ENCODE assay signal across 8 mouse cellular contexts in the genomic region with DNA sequence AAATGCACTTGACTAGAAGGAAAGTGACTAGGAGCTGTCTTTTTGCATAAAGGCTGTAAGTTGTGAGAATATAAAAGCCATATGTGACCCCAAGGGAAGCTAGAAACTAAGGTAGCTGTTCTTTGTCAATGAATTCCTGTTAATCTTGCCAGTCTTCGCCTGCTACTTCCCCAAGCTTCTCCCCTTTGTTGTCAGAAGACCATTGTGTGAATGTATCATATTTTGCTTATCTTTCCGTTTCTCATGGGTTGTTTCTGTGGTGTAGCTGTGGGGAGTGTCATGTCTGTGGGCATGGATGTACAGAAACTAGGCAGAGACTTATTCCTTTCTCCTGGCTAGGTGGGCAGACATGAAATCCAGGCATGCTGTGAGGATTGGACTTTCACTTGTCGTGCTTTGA. TPM values are rescaled to one million over a fixed set of nuclear protein-coding genes. Genes with fewer than 3 reads are reported as not detected.
DNase-seq lines count a peak whose midpoint lies in the region; ATAC-seq and TF ChIP-seq lines count a peak whose summit lies in the region.

No protein-coding gene starts in this region.

- H3K9ac ChIP-seq in heart, embryonic 12.5 days: no peak overlapping the region
- H3K9ac ChIP-seq in MEL (ENCODE audit: control insufficient read depth, low read depth, low read length, poor library complexity, severe bottlenecking): peak overlapping the region; percentile 73
- H3K9ac ChIP-seq in liver, postnatal 0 days (replicated peaks): no peak overlapping the region

- intact Hi-C loops in gastrocnemius, postnatal 36 days (cut with DNase I): loop anchor here (10.0 kb wide), 1 partner anchor 277 kb away; no protein-coding TSS in a partner anchor

- TF ChIP-seq RAD21 in MEL (IDR thresholded peaks at IDR 0.05; ENCODE audit: low read depth, low read length): no peak

- H3K4me2 ChIP-seq in heart, embryonic 12.5 days: peak overlapping the region; percentile 71
- peak overlapping the region; percentile 81 for H3K4me2 ChIP-seq in liver, postnatal 0 days (ENCODE audit: low read depth, low read length)

- DNase-seq in heart, adult 9 months (ENCODE audit: low spot score in 2 of 2): no peak
- DNase-seq in MEL (ENCODE audit: low read depth, low spot score): peak; percentile 73
- no peak for DNase-seq in hindbrain, embryonic 10.5 days (ENCODE audit: low spot score)
- no peak for DNase-seq in liver, postnatal 0 days
- no peak for DNase-seq in right cerebral cortex, postnatal 25 days
- no peak for DNase-seq in gastrocnemius, postnatal 36 days
- DNase-seq in cerebellum, adult 11 months: no peak

- TF ChIP-seq EP300 in MEL (IDR thresholded peaks at IDR 0.05; ENCODE audit: low read depth in 1 of 2, low read length in 2 of 2): peak; percentile 29 to 66; a peak in 3 of 4 replicates
- TF ChIP-seq EP300 in liver, postnatal 0 days (IDR thresholded peaks at IDR 0.05; ENCODE audit: low read depth): no peak

- no peak for TF ChIP-seq CTCF in MEL (IDR thresholded peaks at IDR 0.05 in 2 of 3, conservative IDR thresholded peaks at IDR 0.05 in 1 of 3; ENCODE audit: control insufficient read depth in 1 of 3, insufficient read depth in 1 of 3, low read depth in 2 of 3, low read length in 3 of 3, poor library complexity in 1 of 3, severe bottlenecking in 1 of 3)
- TF ChIP-seq CTCF in liver, postnatal 0 days (IDR thresholded peaks at IDR 0.05; ENCODE audit: low read depth): no peak

- H3K36me3 ChIP-seq in heart, embryonic 12.5 days: peaks cover 12% of the 10 kb centered on the region
- peaks cover 5 to 27% of the 10 kb centered on the region in 2 experiments; a peak in 3 of 4 replicates for H3K36me3 ChIP-seq in MEL (ENCODE audit: control insufficient read depth in 1 of 2, insufficient read depth in 2 of 2, low read length in 2 of 2)
- H3K36me3 ChIP-seq in hindbrain, embryonic 10.5 days: peaks cover 24% of the 10 kb centered on the region
- H3K36me3 ChIP-seq in liver, postnatal 0 days (replicated peaks; ENCODE audit: insufficient read depth, low read length): peaks cover 11% of the 10 kb centered on the region; the same call in 1 of the 2 replicates

- H3K4me3 ChIP-seq in heart, embryonic 12.5 days: no peak overlapping the region
- peak overlapping the region in 1 of 2 experiments; percentile 67; a peak in 2 of 4 replicates for H3K4me3 ChIP-seq in MEL (ENCODE audit: control insufficient read depth in 1 of 2, insufficient read depth in 1 of 2, low read depth in 2 of 2, low read length in 2 of 2)
- H3K4me3 ChIP-seq in hindbrain, embryonic 10.5 days: peak overlapping the region; percentile 87
- no peak overlapping the region for H3K4me3 ChIP-seq in liver, postnatal 0 days (ENCODE audit: low read depth, low read length)

- peaks cover 15% of the 10 kb centered on the region for H3K4me1 ChIP-seq in heart, embryonic 12.5 days (replicated peaks)
- peaks cover 10 to 20% of the 10 kb centered on the region in 2 experiments for H3K4me1 ChIP-seq in MEL (ENCODE audit: control insufficient read depth in 1 of 2, insufficient read depth in 2 of 2, low read length in 2 of 2)
- peaks cover 21% of the 10 kb centered on the region for H3K4me1 ChIP-seq in hindbrain, embryonic 10.5 days (replicated peaks)
- H3K4me1 ChIP-seq in liver, postnatal 0 days (ENCODE audit: insufficient read depth): peaks cover 16% of the 10 kb centered on the region

- no peak overlapping the region for H3K27ac ChIP-seq in heart, embryonic 12.5 days (ENCODE audit: poor library complexity, severe bottlenecking)
- H3K27ac ChIP-seq in MEL (ENCODE audit: control insufficient read depth, low read depth, low read length): peak overlapping the region; percentile 72
- peak overlapping the region; percentile 92; the same call in 1 of the 2 replicates for H3K27ac ChIP-seq in hindbrain, embryonic 10.5 days
- peak overlapping the region; percentile 67; the same call in 1 of the 2 replicates for H3K27ac ChIP-seq in liver, postnatal 0 days (ENCODE audit: low read depth)

- H3K79me2 ChIP-seq in MEL (ENCODE audit: control insufficient read depth, insufficient read depth, low read length, poor library complexity): peaks cover 6% of the 10 kb centered on the region

- TF ChIP-seq POLR2A in MEL (IDR thresholded peaks at IDR 0.05; ENCODE audit: control insufficient read depth in 1 of 2, insufficient read depth in 1 of 2, low read depth in 1 of 2, low read length in 2 of 2, poor library complexity in 1 of 2): no peak

- no peaks in the 10 kb centered on the region for H3K9me3 ChIP-seq in heart, embryonic 12.5 days (replicated peaks)
- no peaks in the 10 kb centered on the region for H3K9me3 ChIP-seq in MEL (replicated peaks; ENCODE audit: insufficient read depth, low read length)
- no peaks in the 10 kb centered on the region for H3K9me3 ChIP-seq in hindbrain, embryonic 10.5 days
- H3K9me3 ChIP-seq in liver, postnatal 0 days (ENCODE audit: low read length): no peaks in the 10 kb centered on the region

- no peaks in the 10 kb centered on the region for H3K27me3 ChIP-seq in heart, embryonic 12.5 days (replicated peaks)
- no peaks in the 10 kb centered on the region for H3K27me3 ChIP-seq in MEL (ENCODE audit: control insufficient read depth in 1 of 2, insufficient read depth in 2 of 2, low read length in 2 of 2)
- no peaks in the 10 kb centered on the region for H3K27me3 ChIP-seq in hindbrain, embryonic 10.5 days (ENCODE audit: insufficient read depth, poor library complexity, severe bottlenecking)
- H3K27me3 ChIP-seq in liver, postnatal 0 days (ENCODE audit: insufficient read depth, low read length): no peaks in the 10 kb centered on the region

- no peak for ATAC-seq in heart, embryonic 12.5 days (ENCODE audit: insufficient number of reproducible peaks, low FRiP score)
- ATAC-seq in liver, postnatal 0 days: no peak

- 81% methylated on average over 3 of the region's 3 CpGs for WGBS in heart, embryonic 12.5 days
- 88% methylated on average over 3 of the region's 3 CpGs for WGBS in hindbrain, embryonic 10.5 days
- WGBS in liver, postnatal 0 days (ENCODE audit: insufficient replicate concordance): 70% methylated on average over 3 of the region's 3 CpGs

TF ChIP-seq in MEL, 35 proteins besides CTCF, POLR2A, EP300 and RAD21 (continues in another document):
- no peak for TF ChIP-seq NELFE (IDR thresholded peaks at IDR 0.05; ENCODE audit: low read depth, low read length)
- no peak for TF ChIP-seq GABPA (IDR thresholded peaks at IDR 0.05; ENCODE audit: low read depth, low read length)
- TF ChIP-seq CHD1 (IDR thresholded peaks at IDR 0.05; ENCODE audit: low read depth, low read length): no peak
- peak; percentile 79 for TF ChIP-seq TBP (IDR thresholded peaks at IDR 0.05; ENCODE audit: low read depth, low read length)
- 0 out of 2 replicates have a peak, but pooled peaks have one; percentile 14 for TF ChIP-seq MAFK (IDR thresholded peaks at IDR 0.05; ENCODE audit: borderline replicate concordance, low read depth, low read length)
- TF ChIP-seq MXI1 (IDR thresholded peaks at IDR 0.05; ENCODE audit: low read depth, low read length): no peak
- TF ChIP-seq MAZ (IDR thresholded peaks at IDR 0.05; ENCODE audit: low read depth, low read length): no peak
- no peak for TF ChIP-seq MEF2A (IDR thresholded peaks at IDR 0.05; ENCODE audit: extremely low read depth, insufficient replicate concordance, low read depth, low read length, poor library complexity, severe bottlenecking)
- TF ChIP-seq TCF12 (IDR thresholded peaks at IDR 0.05; ENCODE audit: low read depth, low read length): peak; percentile 38; the same call in 1 of the 2 replicates
- TF ChIP-seq KAT2A (conservative IDR thresholded peaks at IDR 0.05; ENCODE audit: low read depth, low read length): no peak
- no peak for TF ChIP-seq ZKSCAN1 (IDR thresholded peaks at IDR 0.05; ENCODE audit: low read depth, low read length)
- no peak for TF ChIP-seq SMC3 (IDR thresholded peaks at IDR 0.05; ENCODE audit: low read depth, low read length)
- no peak for TF ChIP-seq NRF1 (IDR thresholded peaks at IDR 0.05; ENCODE audit: insufficient read depth, low read depth, low read length, poor library complexity, severe bottlenecking)
- no peak for TF ChIP-seq E2F4 (IDR thresholded peaks at IDR 0.05; ENCODE audit: borderline replicate concordance, low read depth, low read length)
- TF ChIP-seq GATA1 (IDR thresholded peaks at IDR 0.05; ENCODE audit: low read depth, low read length): peak; percentile 51; the same call in 1 of the 2 replicates
- no peak for TF ChIP-seq CHD2 (IDR thresholded peaks at IDR 0.05; ENCODE audit: low read length)
- TF ChIP-seq SIN3A (IDR thresholded peaks at IDR 0.05; ENCODE audit: low read length): no peak
- no peak for TF ChIP-seq MYB (IDR thresholded peaks at IDR 0.05; ENCODE audit: low read depth, low read length)
- TF ChIP-seq RCOR1 (IDR thresholded peaks at IDR 0.05; ENCODE audit: low read depth, low read length): 0 out of 2 replicates have a peak, but pooled peaks have one; percentile 38
- no peak for TF ChIP-seq POLR2AphosphoS2 (IDR thresholded peaks at IDR 0.05; ENCODE audit: low read length)
- no peak for TF ChIP-seq BHLHE40 (IDR thresholded peaks at IDR 0.05; ENCODE audit: borderline replicate concordance, low read depth, low read length)
- TF ChIP-seq JUND (IDR thresholded peaks at IDR 0.05; ENCODE audit: low read depth, low read length): no peak
- TF ChIP-seq HCFC1 (IDR thresholded peaks at IDR 0.05; ENCODE audit: low read depth, low read length): no peak
- TF ChIP-seq UBTF (IDR thresholded peaks at IDR 0.05; ENCODE audit: borderline replicate concordance, insufficient read depth, low read depth, low read length): no peak
- TF ChIP-seq MYC (IDR thresholded peaks at IDR 0.05; ENCODE audit: low read depth, low read length): no peak
- TF ChIP-seq MAX (IDR thresholded peaks at IDR 0.05; ENCODE audit: low read length): no peak
- TF ChIP-seq ZNF384 (IDR thresholded peaks at IDR 0.05; ENCODE audit: low read depth, low read length): no peak
- peak; percentile 51; the same call in 1 of the 2 replicates for TF ChIP-seq ETS1 (IDR thresholded peaks at IDR 0.05; ENCODE audit: low read depth, low read length)
- TF ChIP-seq ZC3H11A (IDR thresholded peaks at IDR 0.05; ENCODE audit: low read depth, low read length): no peak
- TF ChIP-seq ELF1 (IDR thresholded peaks at IDR 0.05; ENCODE audit: low read depth, low read length): no peak

RNA-seq across cellular contexts. Expression of gene Dnajc19, which starts 0.8 kb away (rescaled TPM):
- 126 and 128 TPM in 2 replicates for polyA plus RNA-seq in heart, embryonic 12.5 days (2016; fragmentation: Nextera tagmentation; extraction: Ambion mirVana)
- total RNA-seq in MEL (2012; rRNA removed): 166 and 169 TPM in 2 replicates
- polyA plus RNA-seq in MEL (2012; ENCODE audit: insufficient read depth in 1 of 2, insufficient read length in 2 of 2, low read depth in 1 of 2, low replicate concordance in 2 of 2, missing spikeins in 1 of 2): 100 to 1,000 TPM in 1 of 2 experiments, not detected in 1; 143 TPM
- polyA plus RNA-seq in hindbrain, embryonic 10.5 days (2016; fragmentation: Nextera tagmentation; extraction: Ambion mirVana): 182 and 189 TPM in 2 replicates
- polyA plus RNA-seq in liver, postnatal 0 days (2015; fragmentation: Nextera tagmentation; extraction: Ambion mirVana): 223 and 224 TPM in 2 replicates
- total RNA-seq in gastrocnemius, postnatal 36 days (2021): 100 to 1,000 TPM; 105 to 127 TPM
